Mouse (Mus musculus) forebrain, embryonic 14.5 days (tissue): Measurements from ENCODE around the gene Apol9b. TPM values are rescaled to one million over a fixed set of nuclear protein-coding genes. Genes with fewer than 3 reads are reported as not detected.

Source experiments
- ATAC-seq: fragments of 200-750 bp; cut with Nextera tagmentation; 2 replicates; pipeline ENCODE4 v1.8.0; 2017; ENCODE audit warnings: mild to moderate bottlenecking, moderate library complexity
- DNase-seq: peaks from one replicate; pipeline ENCODE4 v3.0.0-alpha.2; 2015; ENCODE audit warnings: low spot score
- H3K27ac ChIP-seq: fragments of 300-500 bp; sonication (generic); 2 replicates; pipeline ENCODE4 v1.5.1; 2014; ENCODE audit warnings: low read depth, mild to moderate bottlenecking, control low read depth, low read length, moderate library complexity
- H3K27me3 ChIP-seq: fragments of 300-500 bp; sonication (generic); replicated peaks from 2 replicates; pipeline ENCODE4 v1.6.1; 2014; ENCODE audit warnings: low read length, control low read depth, mixed read lengths; ENCODE audit not compliant: control insufficient read depth, insufficient read depth
- H3K36me3 ChIP-seq: fragments of 300-500 bp; sonication (generic); 2 replicates; pipeline ENCODE4 v1.6.1; 2014; ENCODE audit warnings: low read length, control low read depth; ENCODE audit not compliant: control insufficient read depth, insufficient read depth
- H3K4me1 ChIP-seq: fragments of 300-500 bp; sonication (generic); 2 replicates; pipeline ENCODE4 v1.6.1; 2014; ENCODE audit warnings: antibody characterized with exemption, low read length, control low read depth; ENCODE audit not compliant: control insufficient read depth, insufficient read depth
- H3K4me2 ChIP-seq: fragments of 300-500 bp; sonication (generic); 2 replicates; pipeline ENCODE4 v1.6.1; 2014; ENCODE audit warnings: mild to moderate bottlenecking, control low read depth, low read length
- H3K4me3 ChIP-seq: fragments of 300-500 bp; sonication (generic); 2 replicates; pipeline ENCODE4 v1.5.1; 2014; ENCODE audit warnings: low read depth, low read length, control low read depth
- H3K9ac ChIP-seq: fragments of 300-500 bp; sonication (generic); 2 replicates; pipeline ENCODE4 v1.6.1; 2014; ENCODE audit warnings: mild to moderate bottlenecking, low read length, control low read depth, moderate library complexity
- H3K9me3 ChIP-seq: fragments of 300-500 bp; sonication (generic); replicated peaks from 2 replicates; pipeline ENCODE4 v1.6.1; 2016; ENCODE audit warnings: low read length, control low read depth, mixed read lengths; ENCODE audit not compliant: control insufficient read depth
- WGBS: fragments of 180-500 bp; shearing (Covaris S2); extraction: QIAGEN DNeasy Blood & Tissue Kit; methylation state at CpG from one replicate; pipeline ENCODE4 v1.1.7; 2014; 5-methylcytosine and 5-hydroxymethylcytosine counted together
- polyA plus RNA-seq: library from polyadenylated mRNA; unstranded; fragments of >200 nt; fragmentation: Nextera tagmentation; extraction: Ambion mirVana; gene quantifications from 2 replicates; pipeline ENCODE4 v1.2.1, GENCODE M21; 2014

The Apol9b gene
- polyA plus RNA-seq, 1 experiment from 2014 or later: not detected

- Histone ChIP-seq H3K9ac (no peak overlapping the region), H3K9me3 (no peaks in the 10 kb centered on the region), H3K36me3 (peaks cover 96% of the 10 kb centered on the region), H3K4me3 (no peak overlapping the region), H3K27ac (no peak overlapping the region), H3K27me3 (no peaks in the 10 kb centered on the region), H3K4me1 (no peaks in the 10 kb centered on the region), H3K4me2 (no peak overlapping the region)
- 89% methylated on average over 22 of the region's 22 CpGs for WGBS
- no peak for DNase-seq
- no peak for ATAC-seq
These were observed 55.4 kb downstream of the Apol9b start for GRCm38 (mm10) chr15:77784039-77784824.

GRCm38 (mm10) chr15:77785807-77786206, 57.0 kb downstream of the Apol9b start:
- Histone ChIP-seq H3K4me1 (no peaks in the 10 kb centered on the region), H3K27me3 (no peaks in the 10 kb centered on the region), H3K4me2 (no peak overlapping the region), H3K36me3 (peaks cover 96% of the 10 kb centered on the region), H3K9me3 (no peaks in the 10 kb centered on the region), H3K27ac (no peak overlapping the region), H3K9ac (no peak overlapping the region), H3K4me3 (no peak overlapping the region)
- 89% methylated on average over 1 of the region's 1 CpGs for WGBS
- no peak for ATAC-seq
- no peak for DNase-seq

Other genes with a start within 250 kb of the Apol9b start
- gene Apol11a, start 220.8 kb upstream of the Apol9b start, polyA plus RNA-seq: not detected in 2 replicates
- gene Apol7c, start 195.7 kb upstream of the Apol9b start, polyA plus RNA-seq: not detected in 2 replicates
- gene 1700025B11Rik, start 167.1 kb upstream of the Apol9b start, polyA plus RNA-seq: not detected in 2 replicates
- 0.09 TPM in 1 of 2 replicates, not detected in the other for gene Apol10b, start 132.9 kb upstream of the Apol9b start, polyA plus RNA-seq
- gene Gm36245, start 129.8 kb upstream of the Apol9b start, polyA plus RNA-seq: not detected in 2 replicates
- not detected in 2 replicates for gene Apol11b, start 85.8 kb upstream of the Apol9b start, polyA plus RNA-seq
- gene Apol7e, start 30.2 kb upstream of the Apol9b start, polyA plus RNA-seq: not detected in 2 replicates
- 0.06 TPM in 1 of 2 replicates, not detected in the other for gene Apol8, start 28.0 kb downstream of the Apol9b start, polyA plus RNA-seq
- 10.8 and 14.6 TPM in 2 replicates for gene Myh9, start 113.1 kb downstream of the Apol9b start, polyA plus RNA-seq
- gene Txn2, start 200.0 kb downstream of the Apol9b start, polyA plus RNA-seq: 269 and 291 TPM in 2 replicates
- gene Foxred2, start 227.7 kb downstream of the Apol9b start, polyA plus RNA-seq: 12.3 and 12.8 TPM in 2 replicates
- 167 and 199 TPM in 2 replicates for gene Eif3d, start 241.8 kb downstream of the Apol9b start, polyA plus RNA-seq